Mouse (Mus musculus) gastrocnemius, postnatal 25 days (tissue): ENCODE results near the gene Rasa2. TPM values are rescaled to one million over a fixed set of nuclear protein-coding genes. Genes with fewer than 3 reads are reported as not detected.
"Not testable (repeated sequence)": the region's sequence is repeated elsewhere in the genome, so short reads cannot be mapped to it uniquely, and the experiment has no call there.

Experiments
- DNase-seq: peaks from one replicate; pipeline ENCODE4 v3.0.0; 2022
- total RNA-seq, 2 experiments: library from RNA; stranded (reverse); gene quantifications; 1 replicate in 1 of 2; 2 replicates in 1 of 2; pipeline ENCODE4 v1.2.3; 2021

Gene Rasa2
- total RNA-seq, 2 experiments from 2014 or later = 2.2 to 3.7 TPM

- no peak for DNase-seq
Measured at GRCm38 (mm10) chr9:96524972-96525506, 106.4 kb downstream of the Rasa2 start, which contains the start of gene Gm28729. Gene Gm28729, minus strand, starts transcription at chr9:96525264.

GRCm38 (mm10) chr9:96523148-96523547, 108.3 kb downstream of the Rasa2 start:
- DNase-seq = no peak

GRCm38 (mm10) chr9:96521574-96521973, 109.8 kb downstream of the Rasa2 start:
- DNase-seq = not testable (repeated sequence)

GRCm38 (mm10) chr9:96517429-96517828, 114.0 kb downstream of the Rasa2 start:
- DNase-seq = no peak

- DNase-seq = no peak
Measured at GRCm38 (mm10) chr9:96516806-96517205, 114.6 kb downstream of the Rasa2 start.

- no peak for DNase-seq
Measured at GRCm38 (mm10) chr9:96515737-96516136, 115.7 kb downstream of the Rasa2 start.

GRCm38 (mm10) chr9:96514278-96514677, 117.1 kb downstream of the Rasa2 start:
- DNase-seq = no peak

- peak; percentile 29 for DNase-seq
Measured at GRCm38 (mm10) chr9:96506011-96506498, 125.4 kb downstream of the Rasa2 start.

GRCm38 (mm10) chr9:96505156-96505555, 126.3 kb downstream of the Rasa2 start:
- no peak for DNase-seq

- DNase-seq = no peak
Measured at GRCm38 (mm10) chr9:96504116-96504895, 127.1 kb downstream of the Rasa2 start.

- DNase-seq = no peak
Measured at GRCm38 (mm10) chr9:96502856-96503610, 128.4 kb downstream of the Rasa2 start.

GRCm38 (mm10) chr9:96501217-96501616, 130.2 kb downstream of the Rasa2 start:
- no peak for DNase-seq

GRCm38 (mm10) chr9:96493212-96493611, 138.2 kb downstream of the Rasa2 start:
- DNase-seq = no peak

- DNase-seq = no peak
Measured at GRCm38 (mm10) chr9:96491810-96492209, 139.6 kb downstream of the Rasa2 start.

Other genes with a start within 250 kb of the Rasa2 start
- 10 to 100 TPM; 62.9 to 65.7 TPM for gene Rnf7, start 152.9 kb downstream of the Rasa2 start, total RNA-seq
- gene Gm28729, start 106.4 kb downstream of the Rasa2 start, total RNA-seq = under 1 TPM; 0.13 to 0.19 TPM
- 10 to 100 TPM; 19.3 to 19.8 TPM for gene Zbtb38, start 121.2 kb upstream of the Rasa2 start, total RNA-seq